Comparison of ENCODE assay signal across 8 mouse cellular contexts in genomic region chr12:4523688-4524298, GRCm38 (mm10). TPM values are rescaled to one million over a fixed set of nuclear protein-coding genes. Genes with fewer than 3 reads are reported as not detected.
DNase-seq lines count a peak whose midpoint lies in the region; ATAC-seq and TF ChIP-seq lines count a peak whose summit lies in the region.

No protein-coding gene starts in this region.

- no peaks in the 10 kb centered on the region for H3K27me3 ChIP-seq in heart, adult 2 months (ENCODE audit: control insufficient read depth, insufficient read depth, low read length)
- no peaks in the 10 kb centered on the region for H3K27me3 ChIP-seq in midbrain, embryonic 16.5 days (ENCODE audit: control insufficient read depth, insufficient read depth, low read depth, low read length)

- TF ChIP-seq CTCF in heart, adult 2 months (IDR thresholded peaks at IDR 0.05) = no peak
- no peak for TF ChIP-seq CTCF in cortical plate, adult 2 months (IDR thresholded peaks at IDR 0.05; ENCODE audit: extremely low read depth, insufficient read depth, low read length)

- peak in 1 of 2 experiments; percentile 29 for DNase-seq in heart, adult 2 months
- no peak for DNase-seq in heart, postnatal 4 days
- peak; percentile 23 to 30 for DNase-seq in heart, postnatal 10 days
- DNase-seq in embryo, embryonic 9.5 days (ENCODE audit: extremely low spot score) = no peak
- no peak for DNase-seq in natural killer cell, adult 2 months (ENCODE audit: low spot score in 2 of 2)

- ATAC-seq in midbrain, embryonic 16.5 days = peak; percentile 79
- no peak for ATAC-seq in megakaryocyte-erythroid progenitor cell, adult 5-6 weeks (replicated peaks; ENCODE audit: low FRiP score, low TSS enrichment, poor library complexity, severe bottlenecking)

- TF ChIP-seq EP300 in heart, adult 2 months (IDR thresholded peaks at IDR 0.05; ENCODE audit: insufficient read depth, low read depth, low read length) = no peak

- no peaks in the 10 kb centered on the region for H3K36me3 ChIP-seq in heart, adult 2 months (ENCODE audit: control insufficient read depth, insufficient read depth, low read length)
- no peaks in the 10 kb centered on the region for H3K36me3 ChIP-seq in midbrain, embryonic 16.5 days (ENCODE audit: control insufficient read depth, insufficient read depth, low read length)

- no peak for TF ChIP-seq POLR2A in heart, adult 2 months (IDR thresholded peaks at IDR 0.05; ENCODE audit: insufficient read depth, low read depth, low read length)
- no peak for TF ChIP-seq POLR2A in cortical plate, adult 2 months (IDR thresholded peaks at IDR 0.05; ENCODE audit: extremely low read depth, insufficient read depth, low read length)

- peak overlapping the region; percentile 10; the same call in 1 of the 2 replicates for H3K4me3 ChIP-seq in heart, adult 2 months
- no peak overlapping the region for H3K4me3 ChIP-seq in cortical plate, adult 2 months (ENCODE audit: insufficient read depth, low read length)
- H3K4me3 ChIP-seq in midbrain, embryonic 16.5 days (ENCODE audit: low read depth, low read length) = no peak overlapping the region

- H3K4me1 ChIP-seq in heart, adult 2 months (ENCODE audit: control insufficient read depth, insufficient read depth, low read length) = peaks cover 5% of the 10 kb centered on the region
- peaks cover 4% of the 10 kb centered on the region for H3K4me1 ChIP-seq in cortical plate, adult 2 months (ENCODE audit: control insufficient read depth, insufficient read depth, low read length)
- H3K4me1 ChIP-seq in midbrain, embryonic 16.5 days (ENCODE audit: control insufficient read depth, insufficient read depth, low read length) = peaks cover 20% of the 10 kb centered on the region

- WGBS in heart, adult 2 months = 58% methylated on average over 9 of the region's 9 CpGs
- 13% methylated on average over 9 of the region's 9 CpGs for WGBS in midbrain, embryonic 16.5 days

- intact Hi-C loops in heart, adult 2 months (cut with DNase I) = no loop called here
- intact Hi-C loops in heart, postnatal 10 days (cut with DNase I) = no loop called here

- H3K9ac ChIP-seq in heart, adult 2 months (ENCODE audit: low read depth, low read length) = no peak overlapping the region
- H3K9ac ChIP-seq in midbrain, embryonic 16.5 days (ENCODE audit: low read depth, low read length) = no peak overlapping the region; the same call in 1 of the 2 replicates

- no peaks in the 10 kb centered on the region for H3K79me2 ChIP-seq in heart, adult 2 months (replicated peaks; ENCODE audit: control insufficient read depth, insufficient read depth, low read length)

- H3K4me2 ChIP-seq in midbrain, embryonic 16.5 days (ENCODE audit: low read length) = peak overlapping the region; percentile 36

- H3K9me3 ChIP-seq in midbrain, embryonic 16.5 days (replicated peaks; ENCODE audit: control insufficient read depth, low read length, poor library complexity, severe bottlenecking) = no peaks in the 10 kb centered on the region

- peak overlapping the region; percentile 52; the same call in 1 of the 2 replicates for H3K27ac ChIP-seq in heart, adult 2 months
- H3K27ac ChIP-seq in cortical plate, adult 2 months (ENCODE audit: insufficient read depth, low read length) = 0 out of 2 replicates have a peak overlapping the region, but pooled peaks have one; percentile 28
- peak overlapping the region; percentile 58 for H3K27ac ChIP-seq in midbrain, embryonic 16.5 days (ENCODE audit: low read length)

RNA-seq across cellular contexts. Expression of gene Ncoa1, which starts 46.8 kb away (rescaled TPM):
- 10 to 100 TPM; 30.2 to 32.6 TPM for total RNA-seq in heart, adult 2 months (2021)
- polyA plus RNA-seq in heart, adult 2 months (2012; rRNA removed) = 16.4 and 25.0 TPM in 2 replicates
- 10 to 100 TPM; 39.1 to 40.7 TPM for total RNA-seq in heart, postnatal 4 days (2021)
- 57.0 and 61.1 TPM in 2 replicates for polyA plus RNA-seq in cortical plate, adult 2 months (2012; rRNA removed)
- total RNA-seq in heart, postnatal 10 days (2021) = 10 to 100 TPM; 36.7 to 37.0 TPM
- 10.0 and 10.9 TPM in 2 replicates for polyA plus RNA-seq in midbrain, embryonic 16.5 days (2015; fragmentation: Nextera tagmentation; extraction: Ambion mirVana)
- 11.2 and 11.9 TPM in 2 replicates for total RNA-seq in megakaryocyte-erythroid progenitor cell, adult 5-6 weeks (2014; fragmentation: Nextera tagmentation)
- 6.3 and 11.9 TPM in 2 replicates for total RNA-seq in megakaryocyte-erythroid progenitor cell, adult 5-6 weeks (2017)

Comparison
In these comparisons a context has a peak if more than half of its experiments do, and no peak if none do; other contexts are left out.
1. DNase-seq: peak in heart, postnatal 10 days (2 of 2); none in heart, postnatal 4 days (single experiment), embryo, embryonic 9.5 days (single experiment) and natural killer cell, adult 2 months (0 of 2).
2. Peak in every context shown above with its lines, with median percentiles within 50 percentile points of each other: H3K27ac ChIP-seq.